Mouse (Mus musculus) liver, postnatal 0 days (tissue): ENCODE measurements around the gene Rsc1a1.

Experiments
- CTCF ChIP-seq: sonication (generic); IDR thresholded peaks from 2 replicates; pipeline ENCODE4 v1.5.1; 2016; ENCODE audit warnings: antibody characterized with exemption, low read depth
- EP300 ChIP-seq: IDR thresholded peaks from 2 replicates; pipeline ENCODE4 v1.6.1; 2016; ENCODE audit warnings: antibody characterized with exemption, low read depth, mild to moderate bottlenecking

DNA sequence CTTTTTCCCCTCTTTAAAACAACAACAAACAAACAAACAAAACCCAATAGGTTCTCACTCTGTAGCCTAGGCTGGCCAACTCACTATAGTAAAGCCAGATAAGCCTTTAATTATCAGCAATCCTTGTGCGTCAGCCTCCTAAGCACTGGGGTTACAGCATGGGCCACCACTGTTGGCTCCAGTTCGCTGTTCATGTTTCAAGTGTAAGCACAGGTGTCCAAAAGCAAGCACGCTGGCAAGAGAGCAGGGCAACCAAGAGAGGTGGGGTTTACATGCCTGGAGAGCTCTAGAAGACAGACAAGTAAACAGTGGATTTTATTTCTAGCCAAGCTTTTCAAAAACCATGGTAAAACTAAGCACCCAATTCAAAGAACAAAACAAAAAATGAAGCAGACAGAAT is 694 bp upstream of the Rsc1a1 start:
- TF ChIP-seq CTCF (no peak), EP300 (no peak)
